Mouse (Mus musculus) kidney, adult 2 months (tissue): Measurements from ENCODE around the gene Clcn7.

ENCODE experiments used
- CTCF ChIP-seq: fragments of 200-500 bp; conservative IDR thresholded peaks from 2 replicates; pipeline ENCODE4 v1.5.1; 2011; ENCODE audit warnings: low read depth, mild to moderate bottlenecking, control low read depth, low read length, moderate library complexity, mixed read lengths; ENCODE audit not compliant: insufficient read depth, insufficient read length
- POLR2A ChIP-seq: fragments of 200-500 bp; IDR thresholded peaks from one replicate; pipeline ENCODE4 v1.6.1; 2011; ENCODE audit warnings: low read depth, low read length, control low read depth

GRCm38 (mm10) chr17:25188150-25189031 lies 55.2 kb downstream of the Clcn7 start, which contains the start of gene Unkl:
- no peak for TF ChIP-seq CTCF
- no peak for TF ChIP-seq POLR2A
